Mouse (Mus musculus): ENCODE measurements around the gene Serpinb7.

- TF ChIP-seq HCFC1 (IDR thresholded peaks at IDR 0.05; ENCODE audit: borderline replicate concordance, insufficient read depth, low read length) = no peak
- no peak for TF ChIP-seq ZC3H11A (IDR thresholded peaks at IDR 0.05; ENCODE audit: borderline replicate concordance, low read depth, low read length)
- no peak for TF ChIP-seq CHD2 (IDR thresholded peaks at IDR 0.05; ENCODE audit: low read depth, low read length)
- TF ChIP-seq MAFK (IDR thresholded peaks at IDR 0.05; ENCODE audit: insufficient read depth, low read depth, low read length) = no peak
Observed at GRCm38 (mm10) chr1:107496789-107497188, 97.3 kb downstream of the Serpinb7 start.
